Mouse (Mus musculus): ENCODE results near the gene Atxn1.

DNA sequence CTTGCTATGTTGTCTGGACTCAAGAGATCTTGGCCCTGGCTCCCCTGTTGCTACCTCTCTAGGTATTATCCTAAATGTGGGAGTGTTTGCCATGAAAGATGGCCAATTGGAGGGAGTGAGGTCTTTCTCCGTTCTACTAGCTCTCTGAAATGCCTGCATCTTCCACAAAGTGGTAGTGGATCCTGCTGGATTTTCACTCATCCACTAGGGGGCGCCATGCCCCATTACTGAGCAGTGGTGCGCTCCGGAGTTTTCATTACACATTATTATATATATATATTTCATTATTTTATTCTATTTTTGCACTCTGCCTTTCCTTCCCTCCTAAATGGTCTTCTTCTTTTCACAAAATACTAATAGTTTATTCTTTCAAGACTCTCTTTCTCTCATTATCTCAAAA lies 392.0 kb downstream of the Atxn1 start:
- TF ChIP-seq CTCF (IDR thresholded peaks at IDR 0.05; ENCODE audit: insufficient read depth, low read depth, low read length) (no peak), POLR2A (IDR thresholded peaks at IDR 0.05; ENCODE audit: insufficient read depth, low read depth, low read length) (no peak)

All from olfactory bulb, adult 2 months (tissue).